Mouse (Mus musculus) liver, embryonic 14.5 days (tissue): ENCODE data around the gene Hoxc13.

Experiments
- CTCF ChIP-seq: IDR thresholded peaks from 2 replicates; pipeline ENCODE4 v1.5.1; 2016; ENCODE audit warnings: antibody characterized with exemption, low read depth, control low read depth
- EP300 ChIP-seq: IDR thresholded peaks from 2 replicates; pipeline ENCODE4 v1.6.1; 2016; ENCODE audit warnings: antibody characterized with exemption, low read depth

- TF ChIP-seq EP300 (no peak), CTCF (no peak)
These were observed 40.8 kb downstream of the Hoxc13 start for GRCm38 (mm10) chr15:102961728-102962127.
